Mouse (Mus musculus) thymus, postnatal 4 days (tissue): Measurements from ENCODE around the gene Lysmd2.
"Not testable (repeated sequence)": the region's sequence is repeated elsewhere in the genome, so short reads cannot be mapped to it uniquely, and the experiment has no call there.

Experiments
- DNase-seq: peaks from one replicate; pipeline ENCODE4 v3.0.0; 2021

Lysmd2 gene

GRCm38 (mm10) chr9:75630823-75631454 lies 5.4 kb downstream of the Lysmd2 start:
- DNase-seq: no peak

- DNase-seq: no peak
Observed at GRCm38 (mm10) chr9:75632111-75632510, 6.6 kb downstream of the Lysmd2 start.

GRCm38 (mm10) chr9:75632902-75633301 lies 7.4 kb downstream of the Lysmd2 start:
- peak; percentile 64 for DNase-seq

GRCm38 (mm10) chr9:75633603-75634002 lies 8.1 kb downstream of the Lysmd2 start:
- no peak for DNase-seq

- no peak for DNase-seq
Observed at GRCm38 (mm10) chr9:75634226-75634625, 8.7 kb downstream of the Lysmd2 start.

DNA sequence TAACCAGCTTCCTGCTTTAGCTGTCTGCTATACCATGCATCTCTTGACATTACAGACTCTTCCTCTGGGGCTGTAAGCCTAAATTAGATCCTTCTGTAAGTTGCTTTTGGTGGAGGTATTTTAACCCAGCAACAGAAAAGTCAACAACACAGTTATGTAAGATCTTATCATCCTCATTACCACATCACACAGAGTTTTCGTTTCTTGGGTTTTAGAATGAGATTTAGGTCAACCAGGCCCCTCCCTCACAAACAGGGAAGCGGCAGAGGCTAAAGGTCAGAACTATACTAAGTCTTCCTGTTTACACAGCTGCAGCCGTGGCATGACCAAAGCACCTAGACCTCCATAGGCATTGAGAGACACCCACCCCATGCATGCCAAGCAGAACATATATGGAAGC lies 19.9 kb downstream of the Lysmd2 start:
- peak; percentile 54 for DNase-seq

DNA sequence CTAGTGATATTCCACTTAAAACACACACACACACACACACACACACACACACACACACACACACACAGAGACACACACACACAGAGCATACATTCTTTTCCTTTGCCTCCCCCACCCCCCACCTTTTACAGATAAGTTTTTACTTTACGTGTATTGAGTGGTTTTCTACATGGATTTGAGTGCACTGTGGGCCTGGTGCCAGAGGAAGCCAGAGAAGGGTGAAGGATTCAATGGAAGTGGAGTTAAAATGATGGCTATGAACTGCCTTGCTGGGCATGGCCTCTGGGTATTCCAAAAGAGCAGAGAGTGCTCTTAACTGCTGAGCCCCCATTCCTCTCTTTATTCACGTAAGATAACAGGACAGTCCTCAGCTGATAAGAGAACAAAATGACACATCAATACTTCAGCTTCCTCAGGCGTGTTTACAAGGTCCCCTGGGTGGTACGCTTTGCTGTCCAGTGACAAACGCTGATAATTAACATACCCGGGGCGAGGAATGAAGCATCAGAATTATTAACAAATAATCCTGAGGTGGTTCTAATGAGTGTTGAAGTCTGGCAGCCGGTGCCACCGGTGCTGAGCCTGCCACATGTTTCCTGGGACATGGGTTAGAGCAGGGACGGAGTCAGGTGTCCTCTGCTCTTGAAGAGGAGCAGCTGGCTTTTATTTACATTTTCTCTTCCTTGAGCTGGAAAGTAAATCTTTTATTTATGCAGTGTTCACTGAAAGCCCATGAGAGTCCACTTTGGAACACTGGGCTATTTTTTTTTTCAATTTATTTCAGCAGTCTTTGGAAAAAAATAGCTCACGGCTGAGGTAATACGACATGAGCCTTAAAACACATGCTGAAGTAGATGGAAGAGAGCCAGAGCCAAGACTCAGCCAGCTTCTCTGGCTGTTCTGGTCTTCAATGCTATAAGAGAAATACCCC lies 28.7 kb downstream of the Lysmd2 start:
- no peak for DNase-seq

DNA sequence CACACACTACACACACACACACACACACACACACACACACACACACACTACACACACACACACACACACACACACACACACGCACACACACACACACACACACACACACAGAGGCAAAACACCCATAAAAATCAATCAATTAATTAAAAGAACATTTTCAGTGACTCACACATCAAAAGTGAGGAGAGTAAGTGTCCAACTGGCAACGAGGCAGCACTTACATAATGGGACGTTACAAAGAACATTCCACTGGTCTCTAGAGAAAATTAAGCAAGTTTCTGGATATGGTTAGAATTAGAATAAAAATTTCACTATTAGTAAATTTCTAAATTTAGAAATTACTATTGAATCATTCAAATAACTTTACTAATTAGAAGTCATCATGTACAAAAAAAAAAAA lies 30.9 kb downstream of the Lysmd2 start:
- DNase-seq: not testable (repeated sequence)

- DNase-seq: no peak
Observed at GRCm38 (mm10) chr9:75660917-75661316, 35.4 kb downstream of the Lysmd2 start.

DNA sequence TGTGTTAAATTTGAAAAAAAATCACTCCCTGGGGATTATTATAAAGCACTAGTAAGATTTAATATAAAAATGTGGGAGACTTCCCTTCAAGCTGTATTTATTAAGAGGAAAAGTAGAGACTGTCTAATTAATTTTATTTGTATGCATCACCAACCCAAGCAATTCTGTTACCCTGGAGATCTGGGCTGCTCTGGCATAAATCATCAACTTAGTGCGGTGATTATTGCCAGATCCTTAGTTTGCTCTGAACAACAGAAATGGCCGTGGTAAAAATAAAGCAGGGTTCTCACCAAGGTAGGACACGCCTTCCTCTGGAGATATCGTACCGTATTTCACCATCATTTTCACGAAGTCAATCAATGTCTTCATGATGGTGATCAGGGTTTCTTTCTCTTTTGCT lies 39.8 kb downstream of the Lysmd2 start:
- no peak for DNase-seq

GRCm38 (mm10) chr9:75666612-75667011 lies 41.1 kb downstream of the Lysmd2 start:
- no peak for DNase-seq

- DNase-seq: no peak
Observed at GRCm38 (mm10) chr9:75672769-75673168, 47.2 kb downstream of the Lysmd2 start.

GRCm38 (mm10) chr9:75676226-75676625 lies 50.7 kb downstream of the Lysmd2 start:
- no peak for DNase-seq

DNA sequence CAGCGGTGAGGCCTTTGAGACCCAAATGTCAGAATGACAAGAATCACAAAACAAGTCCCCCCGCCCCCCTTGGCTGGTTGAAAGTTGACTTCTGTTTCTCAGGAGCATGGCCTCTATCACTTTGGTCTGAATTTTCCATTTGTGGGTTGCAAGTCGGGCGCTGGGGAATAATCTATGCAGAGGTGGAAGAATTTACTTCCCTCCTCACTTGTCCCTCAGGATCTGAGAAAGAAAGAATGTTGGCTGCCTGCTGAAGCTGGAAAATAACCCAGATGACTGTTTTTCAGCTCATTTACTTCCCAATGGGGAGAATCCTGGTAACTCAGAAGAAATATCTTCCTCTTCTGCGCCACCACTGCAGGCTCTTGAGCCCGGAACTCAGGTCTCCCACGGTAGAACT lies 52.8 kb downstream of the Lysmd2 start:
- DNase-seq: no peak

DNA sequence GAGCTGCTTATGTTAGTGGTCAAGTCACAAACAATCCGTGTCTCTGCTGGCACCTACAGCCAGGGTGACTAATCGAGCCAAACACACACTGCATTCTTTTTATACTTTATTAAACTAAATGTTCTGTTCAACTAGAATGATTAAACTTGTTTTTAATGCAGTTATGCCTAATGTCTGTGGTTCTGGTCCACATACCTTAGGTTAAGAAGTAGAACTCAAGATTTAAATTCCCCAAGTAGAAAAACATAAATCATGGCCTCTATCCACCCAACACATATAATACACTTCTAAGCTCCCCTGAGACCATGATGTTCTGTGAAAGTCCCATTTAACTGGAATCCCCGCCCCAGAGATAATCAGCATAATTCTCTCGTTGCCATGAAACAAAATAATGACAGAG lies 54.1 kb downstream of the Lysmd2 start:
- no peak for DNase-seq

DNA sequence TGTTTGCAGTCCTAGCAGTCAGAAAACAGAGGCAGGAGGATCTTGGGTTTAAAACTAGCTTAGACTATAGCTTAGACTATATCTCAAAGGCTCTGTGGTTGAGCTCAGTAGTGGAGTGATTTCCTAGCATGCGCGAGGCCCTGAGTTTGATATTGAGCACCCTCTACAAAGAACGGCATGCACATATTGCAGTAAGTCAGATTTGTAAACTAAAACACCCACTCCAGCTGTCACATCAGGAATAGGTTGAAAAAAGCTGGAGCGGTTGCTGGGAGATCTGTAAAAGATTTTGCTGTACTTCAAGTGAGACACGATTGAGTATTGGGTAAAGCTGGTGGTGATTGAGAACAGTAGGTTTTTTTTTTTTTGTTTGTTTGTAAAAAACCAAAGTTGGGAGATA lies 55.1 kb downstream of the Lysmd2 start:
- DNase-seq: no peak

DNA sequence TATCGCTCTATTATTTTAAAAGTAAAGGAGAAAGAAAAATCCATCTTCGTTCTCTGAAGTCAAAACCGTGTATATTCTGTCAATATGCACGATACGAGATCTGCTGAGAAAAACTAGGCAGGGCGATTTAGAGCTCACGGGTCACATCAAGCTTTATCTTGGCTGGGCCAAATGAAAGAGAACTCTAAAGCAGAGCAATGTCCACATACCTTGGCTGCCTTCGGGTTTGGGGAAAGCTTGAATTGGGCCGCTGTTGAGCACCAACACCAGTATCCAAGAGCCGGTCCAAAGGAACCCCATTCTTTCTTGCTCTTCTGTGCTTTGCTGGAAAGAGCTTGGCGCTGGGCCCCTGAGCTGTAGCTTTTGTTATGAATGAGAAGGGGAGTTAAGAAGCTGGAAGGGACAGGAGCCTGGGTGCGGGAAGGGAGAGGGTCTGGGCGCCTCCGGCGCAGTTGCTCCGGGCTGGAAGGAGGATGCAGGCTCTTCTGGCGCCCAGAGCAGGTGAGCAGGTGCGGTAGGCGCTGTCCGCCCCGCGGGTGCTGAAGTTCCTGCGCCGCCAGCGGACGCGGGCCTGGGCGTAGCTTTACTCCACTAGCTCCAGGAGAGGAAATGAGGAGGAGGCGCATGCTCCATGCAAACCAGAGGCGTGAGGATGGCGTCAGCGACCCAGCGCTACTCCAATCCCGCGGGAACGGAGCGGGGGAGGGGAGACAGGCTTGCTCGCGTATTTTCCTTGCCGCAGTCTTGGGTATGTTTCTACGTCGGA lies 58.1 kb downstream of the Lysmd2 start, which contains the start of gene Scg3:
TSS of gene Scg3 (minus strand) at position 631 of the 766 bp plus-strand sequence.
- DNase-seq: peak; percentile 83

DNA sequence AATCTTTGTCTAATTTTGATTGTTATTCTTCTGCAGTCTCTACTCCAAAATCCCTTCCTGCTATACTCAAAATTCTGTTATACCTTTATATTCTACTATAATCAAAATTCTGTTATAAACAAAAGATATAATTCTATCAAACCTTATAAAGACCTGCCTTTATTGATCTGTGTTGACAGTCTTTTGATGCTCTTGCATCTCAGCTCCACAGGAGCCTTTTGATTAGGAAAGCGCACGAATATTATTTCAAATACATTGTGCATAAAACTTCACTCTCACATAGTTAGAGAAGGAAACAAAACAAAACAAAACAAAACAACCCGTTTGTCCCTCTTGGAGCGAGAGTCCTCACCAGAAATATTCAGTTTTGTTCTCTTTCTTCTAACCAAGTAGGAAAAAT lies 58.8 kb downstream of the Lysmd2 start:
- no peak for DNase-seq

- no peak for DNase-seq
Observed at GRCm38 (mm10) chr9:75684772-75685171, 59.2 kb downstream of the Lysmd2 start.
